Mouse (Mus musculus): ENCODE results near the gene Adam10. TPM values are rescaled to one million over a fixed set of nuclear protein-coding genes. Genes with fewer than 3 reads are reported as not detected.
A peak's percentile ranks its signal among the peaks of the same experiment; 100 is the strongest.

Adam10 gene
- 57.7 and 63.5 TPM in 2 replicates for polyA plus RNA-seq (2012; rRNA removed)

DNA sequence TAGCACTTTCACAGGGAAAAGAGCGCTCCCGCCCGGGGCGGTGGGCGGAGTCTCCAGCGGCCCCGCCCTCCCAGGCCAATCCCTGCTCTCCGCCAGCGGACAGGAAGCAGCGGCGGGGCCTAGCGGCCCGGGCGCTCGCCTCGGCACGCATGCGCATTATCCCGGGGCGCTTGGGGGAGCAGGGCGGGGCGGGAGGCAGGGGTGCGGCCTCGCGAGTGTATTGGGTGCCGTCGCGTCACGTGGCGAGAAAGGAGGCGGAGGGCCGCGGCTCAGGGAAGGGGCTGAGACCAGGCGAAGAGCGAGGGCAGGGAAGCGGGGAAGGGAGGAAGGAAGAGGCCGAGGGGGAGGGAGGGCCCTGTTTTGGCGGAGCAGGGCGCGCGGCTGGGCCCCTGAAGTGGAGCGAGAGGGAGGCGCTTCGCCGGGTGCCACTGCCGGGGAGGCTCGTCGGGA, at the start of gene Adam10:
Adam10 (plus strand) TSS at position 316 of the 450 bp plus-strand sequence.
- peak; percentile 96 for DNase-seq (ENCODE audit: low spot score)

- DNase-seq (ENCODE audit: low spot score) = no peak
Observed at GRCm38 (mm10) chr9:70629711-70630110, 49.1 kb upstream of the Adam10 start.

GRCm38 (mm10) chr9:70631665-70632064, 47.1 kb upstream of the Adam10 start:
- no peak for DNase-seq (ENCODE audit: low spot score)

- no peak for DNase-seq (ENCODE audit: low spot score)
Observed at GRCm38 (mm10) chr9:70636748-70637147, 42.0 kb upstream of the Adam10 start.

GRCm38 (mm10) chr9:70650260-70650659, 28.5 kb upstream of the Adam10 start:
- DNase-seq (ENCODE audit: low spot score) = no peak

GRCm38 (mm10) chr9:70650994-70651393, 27.8 kb upstream of the Adam10 start:
- no peak for DNase-seq (ENCODE audit: low spot score)

- DNase-seq (ENCODE audit: low spot score) = no peak
Observed at GRCm38 (mm10) chr9:70652221-70652620, 26.6 kb upstream of the Adam10 start.

- DNase-seq (ENCODE audit: low spot score) = no peak
Observed at GRCm38 (mm10) chr9:70653875-70654274, 24.9 kb upstream of the Adam10 start.

DNA sequence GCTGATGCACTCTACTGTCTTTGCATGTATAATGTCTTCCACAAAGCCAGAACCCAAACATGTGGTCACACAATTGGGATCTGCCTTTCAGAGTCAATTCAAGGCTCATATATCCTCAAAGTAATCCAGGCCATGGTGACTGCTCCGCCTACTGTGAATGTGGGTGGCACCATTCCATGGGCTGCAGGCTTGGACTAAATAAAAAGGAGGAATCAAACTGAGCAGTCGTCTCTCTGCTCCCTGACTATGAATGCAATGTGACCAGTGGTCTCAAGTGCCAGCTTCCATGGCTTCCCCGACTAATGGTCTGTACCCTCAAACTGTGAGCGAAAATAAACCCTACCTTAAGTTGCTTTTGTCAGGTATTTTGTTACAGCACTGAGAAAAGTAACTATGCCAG, 24.3 kb upstream of the Adam10 start:
- DNase-seq (ENCODE audit: low spot score) = no peak

GRCm38 (mm10) chr9:70655764-70656129, 23.1 kb upstream of the Adam10 start:
- DNase-seq (ENCODE audit: low spot score) = no peak

DNA sequence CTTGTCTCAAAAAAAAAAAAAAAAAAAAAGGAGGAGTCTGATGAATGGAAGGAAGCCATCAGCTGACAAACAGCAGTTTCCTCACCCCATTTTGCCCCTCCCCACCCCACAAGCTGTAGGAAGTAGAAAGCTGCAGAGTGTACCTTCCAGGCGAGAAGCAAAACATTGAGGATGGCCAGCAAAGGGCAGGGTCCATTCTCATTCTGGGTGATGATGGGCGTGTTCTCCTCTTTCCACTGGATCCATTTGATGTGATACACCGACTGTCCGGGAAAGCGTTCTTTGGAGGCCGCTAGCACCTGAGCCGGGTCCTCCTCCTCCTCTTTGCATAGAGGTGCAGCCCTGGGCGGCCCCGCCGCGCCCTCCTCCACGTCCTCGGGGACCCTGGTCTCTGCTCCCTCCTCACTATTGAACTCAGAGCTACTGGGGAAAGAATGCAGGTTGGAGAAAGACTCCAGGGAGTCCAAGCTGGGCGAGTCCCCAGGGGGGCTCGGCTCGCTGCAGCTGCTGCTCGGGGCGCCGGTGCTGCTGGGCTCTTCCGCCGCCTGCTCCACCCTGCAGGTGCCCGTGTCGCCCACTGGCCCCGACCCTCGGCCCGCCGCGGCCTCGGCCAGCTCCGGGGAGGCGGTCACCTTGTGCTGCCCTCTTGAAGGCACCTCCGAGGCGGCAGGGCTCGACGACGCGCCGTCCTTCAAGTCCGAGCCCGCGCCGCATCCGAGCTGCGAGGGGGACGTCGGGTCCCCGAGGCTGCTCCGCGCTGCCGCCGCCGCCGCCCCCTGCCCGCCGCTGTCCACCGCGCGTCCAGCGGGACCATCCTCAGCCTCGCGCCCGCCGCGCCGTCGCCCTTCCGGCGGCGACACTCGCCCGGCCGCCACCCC, 22.4 kb upstream of the Adam10 start, which contains the start of gene Gm10642:
Gm10642 (plus strand) TSS at position 122 of the 878 bp plus-strand sequence.
- DNase-seq (ENCODE audit: low spot score) = peak; percentile 49

DNA sequence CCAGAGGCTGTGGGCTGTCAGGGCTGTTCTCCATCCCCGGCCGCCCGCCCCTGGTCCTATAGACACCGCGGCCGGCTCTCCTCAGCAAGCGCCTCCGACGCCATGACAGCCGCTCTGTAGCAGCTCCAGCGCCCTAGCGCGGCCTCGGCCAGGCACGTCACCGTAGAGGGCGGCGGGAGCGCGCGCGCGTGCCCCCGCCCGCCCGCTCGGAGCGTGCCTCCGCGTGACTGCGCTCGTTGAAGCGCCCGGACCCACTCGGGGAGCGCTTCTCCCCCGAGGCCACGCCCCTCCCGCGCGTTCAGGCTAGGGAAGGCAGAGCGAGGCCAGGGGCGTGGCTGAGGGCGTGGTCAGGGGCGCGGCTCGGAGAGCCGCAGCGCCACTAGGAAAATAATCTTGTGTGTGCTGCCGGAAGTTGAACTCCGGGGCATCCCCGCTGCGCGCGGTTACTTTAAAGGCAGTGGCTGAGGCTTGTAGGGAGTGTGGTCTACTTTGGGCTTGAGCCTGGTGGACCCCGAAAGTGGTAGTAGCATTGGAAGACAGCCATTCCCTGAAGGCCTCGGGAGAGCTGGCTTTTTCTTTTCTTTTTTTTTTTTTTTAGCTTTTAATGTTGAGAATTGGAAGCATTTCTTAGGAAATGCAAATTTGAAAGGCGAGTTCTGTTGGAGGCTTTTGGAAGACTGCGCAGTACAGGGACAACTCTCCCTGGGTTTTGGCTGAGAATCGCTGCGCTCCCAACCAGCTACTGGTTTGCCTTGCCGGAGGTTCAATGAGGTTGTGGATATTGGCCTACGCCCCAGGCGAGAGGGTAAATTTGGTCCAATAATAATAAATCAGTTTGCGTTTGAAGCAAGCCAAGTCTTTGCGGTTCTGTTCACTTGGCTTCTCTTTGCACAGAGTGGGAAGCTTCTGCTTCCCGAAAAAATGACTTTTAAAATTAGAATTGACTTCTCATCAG, 21.5 kb upstream of the Adam10 start, which contains the start of gene Mindy2:
Mindy2 (minus strand) TSS at position 162 of the 955 bp plus-strand sequence.
- DNase-seq (ENCODE audit: low spot score) = peak; percentile 90

- DNase-seq (ENCODE audit: low spot score) = no peak
Observed at GRCm38 (mm10) chr9:70658266-70658665, 20.5 kb upstream of the Adam10 start.

DNA sequence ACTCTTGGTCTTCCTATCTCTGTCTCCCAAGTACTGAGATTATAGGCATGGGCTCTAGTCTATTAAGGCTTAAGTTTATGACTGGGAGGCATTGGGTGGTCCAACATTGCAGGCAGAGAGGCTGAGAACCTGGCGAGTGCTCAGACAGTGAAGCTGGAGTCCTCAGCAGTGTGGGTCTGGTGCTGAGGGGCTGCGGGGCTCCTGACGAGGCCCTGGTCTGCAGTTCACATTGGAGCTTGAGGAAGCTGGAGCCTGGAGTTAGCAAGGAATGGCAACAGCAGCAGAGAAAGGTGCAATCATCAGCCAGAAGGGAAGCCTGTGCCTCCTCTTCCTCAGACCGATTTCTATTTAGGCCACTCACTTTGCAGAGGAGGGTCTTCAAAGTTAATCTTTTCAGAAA, 13.9 kb upstream of the Adam10 start:
- no peak for DNase-seq (ENCODE audit: low spot score)

DNA sequence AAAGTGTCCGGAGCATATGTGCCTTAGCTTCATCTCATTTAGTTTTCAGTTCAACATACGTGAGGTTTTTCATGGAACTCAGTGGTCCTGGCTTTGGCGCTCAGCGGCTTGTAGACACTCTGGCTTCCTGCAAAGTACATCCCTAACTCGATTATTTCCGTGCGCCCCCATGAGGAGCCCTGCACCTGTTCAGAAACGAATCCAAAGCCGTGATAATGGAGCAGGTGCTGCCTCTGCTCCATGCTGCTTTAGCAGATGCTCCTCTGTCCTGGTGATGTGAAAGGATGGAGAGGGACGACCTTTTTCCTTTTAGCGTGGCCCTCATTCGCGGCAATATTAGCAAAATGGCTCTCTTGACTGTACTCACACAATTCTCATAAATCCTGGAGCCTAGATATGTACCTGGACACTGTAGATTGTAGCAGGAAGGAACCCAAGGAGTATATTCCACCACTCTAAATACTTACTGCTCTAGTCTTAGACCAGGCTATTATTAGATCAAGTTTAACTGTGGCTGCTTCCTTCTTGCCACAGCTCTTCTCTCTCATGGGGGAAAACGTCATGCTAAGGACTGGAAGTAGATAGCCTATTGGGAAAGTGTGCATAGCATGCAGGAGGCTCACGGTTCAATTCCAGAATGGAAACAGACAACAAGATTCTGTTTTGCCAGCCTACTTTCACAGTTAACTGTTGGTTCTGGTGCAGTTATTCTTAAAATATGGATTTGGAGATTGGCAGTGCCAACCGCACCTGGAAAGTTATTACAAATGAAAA, 13.2 kb upstream of the Adam10 start:
- no peak for DNase-seq (ENCODE audit: low spot score)

- no peak for DNase-seq (ENCODE audit: low spot score)
Observed at GRCm38 (mm10) chr9:70666811-70667210, 12.0 kb upstream of the Adam10 start.

DNA sequence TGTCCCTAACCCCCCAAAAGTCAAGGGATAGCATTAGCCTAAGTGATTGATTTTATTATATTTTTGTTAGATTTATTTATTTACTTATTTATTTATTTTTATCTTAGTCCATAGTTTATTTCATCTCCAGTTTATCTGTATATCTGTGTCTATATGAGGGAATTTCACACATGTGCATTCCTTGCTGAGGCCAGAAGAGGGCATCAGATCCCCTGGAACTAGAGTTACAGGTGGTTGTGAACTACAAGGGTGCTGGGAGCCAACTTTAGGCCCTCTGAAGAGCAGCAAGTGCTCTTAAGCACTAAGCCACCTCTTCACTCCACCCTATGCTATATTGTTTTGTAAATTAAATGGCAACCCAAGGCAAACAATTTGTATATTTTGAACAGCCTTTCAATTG, 10.7 kb upstream of the Adam10 start:
- no peak for DNase-seq (ENCODE audit: low spot score)

- DNase-seq (ENCODE audit: low spot score) = no peak
Observed at GRCm38 (mm10) chr9:70669197-70669596, 9.6 kb upstream of the Adam10 start.

DNA sequence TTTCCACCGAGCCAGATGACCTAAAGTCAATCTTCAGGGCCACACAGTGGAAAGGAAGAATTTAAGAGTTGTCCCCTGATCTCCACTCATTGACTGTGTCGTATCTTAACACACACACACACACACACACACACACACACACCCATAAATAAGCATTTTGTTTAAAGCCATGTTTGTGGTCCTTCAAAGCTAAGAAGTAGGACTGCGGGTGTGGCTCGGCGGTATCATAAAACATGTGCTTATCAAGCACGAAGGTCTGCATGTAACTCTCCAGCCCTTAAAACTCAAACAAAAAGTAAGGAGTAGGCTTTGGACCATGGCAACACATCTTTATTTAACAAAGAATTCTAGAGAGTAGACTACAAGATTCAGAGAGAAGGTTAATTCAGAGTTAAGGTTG, 8.4 kb upstream of the Adam10 start:
- DNase-seq (ENCODE audit: low spot score) = no peak

DNA sequence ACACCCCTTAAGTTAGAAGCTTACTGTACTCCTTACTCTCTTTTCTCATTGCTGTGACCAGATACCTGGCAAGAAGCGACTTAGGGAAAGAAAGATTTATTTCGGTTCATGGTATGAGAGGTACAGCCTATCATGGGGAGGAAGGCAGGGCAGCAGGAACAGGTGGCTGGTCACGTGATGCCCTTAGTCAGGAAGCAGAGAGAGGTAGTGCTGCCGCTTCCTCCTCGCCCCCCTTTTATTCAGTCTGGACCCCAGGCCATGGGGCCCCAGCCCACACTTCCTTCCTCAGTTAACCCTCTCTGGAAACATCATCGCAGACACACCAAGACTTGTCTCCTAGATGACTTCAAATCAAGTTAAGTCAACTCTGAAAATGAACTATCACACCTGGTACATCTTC, 7.5 kb upstream of the Adam10 start:
- DNase-seq (ENCODE audit: low spot score) = no peak

DNA sequence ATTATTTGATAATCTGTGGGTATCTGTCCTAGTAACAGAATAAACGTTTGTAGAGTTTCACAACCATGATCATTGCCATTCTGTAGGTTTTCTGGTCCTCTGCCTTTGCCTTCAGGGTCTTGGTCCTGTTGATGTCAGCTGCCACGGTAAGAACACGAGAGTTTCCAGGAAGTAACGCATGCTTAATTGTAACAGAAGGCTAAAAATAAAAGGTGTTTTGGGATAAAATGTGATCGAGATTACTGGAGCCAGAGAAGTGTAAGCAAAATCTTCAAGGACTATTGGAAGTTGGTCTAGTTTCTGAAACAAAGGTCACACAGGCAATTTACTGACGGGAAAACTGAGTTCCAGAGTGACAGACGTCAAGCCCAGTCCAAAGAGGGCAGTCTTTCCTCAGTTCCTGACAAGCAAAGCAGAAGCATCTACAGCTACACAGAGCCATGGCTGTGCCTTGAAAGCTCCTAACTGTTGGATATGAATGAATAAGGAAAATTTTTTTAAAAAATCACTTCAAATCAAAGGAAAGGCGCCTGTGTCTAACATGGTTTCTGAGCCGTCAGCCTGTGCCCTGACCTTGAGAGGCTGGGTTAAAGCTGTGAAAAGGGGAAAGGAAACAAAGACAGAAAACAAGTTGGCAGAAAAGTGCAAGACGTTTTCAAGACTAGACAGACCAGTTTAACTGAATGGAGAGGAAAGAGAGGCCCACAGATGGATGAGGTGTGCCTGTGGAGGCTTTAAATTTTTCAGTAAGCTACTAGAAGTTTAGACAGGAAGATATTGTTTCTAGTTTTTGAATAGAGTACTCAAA, 6.8 kb upstream of the Adam10 start:
- DNase-seq (ENCODE audit: low spot score) = no peak

Data from urinary bladder, adult 2 months (tissue).